Mouse (Mus musculus): Measurements from ENCODE around the gene Olfr654.
A peak's percentile ranks its signal among the peaks of the same experiment; 100 is the strongest.

Olfr654 gene

DNA sequence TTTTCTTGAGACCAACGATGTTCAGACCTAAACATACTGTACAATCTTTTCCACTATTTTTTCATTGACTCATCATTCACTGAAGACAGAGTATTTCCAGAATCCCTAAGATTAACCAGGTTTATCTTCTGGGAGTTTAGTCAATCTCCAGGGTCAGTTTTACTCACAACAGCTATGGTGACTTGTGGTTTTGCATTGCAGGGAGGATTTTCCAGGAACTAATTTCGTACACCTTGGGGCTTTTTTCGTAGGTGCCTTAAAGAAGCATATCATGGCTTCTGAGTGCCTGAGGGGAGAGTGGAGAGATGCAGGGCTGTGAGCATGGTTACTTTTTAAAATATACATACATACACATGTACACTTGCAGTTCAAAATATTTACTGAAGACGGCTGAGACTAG lies at the start of gene Olfr654:
Gene Olfr654 (plus strand): TSS at position 301 of the 400 bp plus-strand sequence.
- no peak for DNase-seq

DNA sequence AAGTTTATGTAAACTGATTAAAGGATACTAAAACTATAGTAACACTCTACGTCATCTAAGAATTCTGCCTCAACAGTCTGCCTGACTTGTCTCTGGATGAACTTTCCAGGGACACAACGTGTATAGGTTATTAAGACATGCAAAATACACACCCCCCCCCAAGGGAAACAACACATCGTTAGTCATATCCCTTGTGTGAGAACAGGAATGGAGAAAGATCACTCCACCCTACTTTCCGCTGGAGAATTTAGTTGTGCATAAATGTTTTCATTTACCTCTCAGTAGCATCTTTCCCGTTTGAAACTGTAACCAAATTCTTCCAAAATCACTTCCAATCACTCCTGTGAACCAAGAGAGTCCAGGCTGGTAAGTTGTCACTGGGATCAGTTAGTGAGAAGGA lies 37.0 kb upstream of the Olfr654 start, which contains the start of gene Olfr651:
Gene Olfr651 (plus strand): TSS at position 301 of the 400 bp plus-strand sequence.
- DNase-seq = no peak

DNA sequence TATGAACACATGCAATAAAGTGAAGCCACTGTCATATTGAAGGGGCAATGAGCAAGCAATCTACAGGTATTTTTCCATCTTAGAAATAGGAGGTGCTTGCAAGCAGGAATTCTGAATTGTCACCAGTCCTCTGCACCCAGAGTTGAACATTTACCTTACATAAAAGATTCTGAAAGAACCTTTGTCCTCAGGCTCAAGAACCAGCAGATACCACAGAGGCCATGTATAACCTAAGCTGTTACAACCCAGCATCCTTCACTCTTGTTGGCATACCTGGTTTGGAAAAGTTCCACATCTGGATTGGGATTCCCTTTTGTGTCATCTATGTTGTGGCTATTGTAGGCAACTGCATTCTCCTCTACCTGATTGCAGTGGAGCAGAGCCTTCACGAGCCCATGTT lies 34.1 kb upstream of the Olfr654 start:
- DNase-seq = no peak

DNA sequence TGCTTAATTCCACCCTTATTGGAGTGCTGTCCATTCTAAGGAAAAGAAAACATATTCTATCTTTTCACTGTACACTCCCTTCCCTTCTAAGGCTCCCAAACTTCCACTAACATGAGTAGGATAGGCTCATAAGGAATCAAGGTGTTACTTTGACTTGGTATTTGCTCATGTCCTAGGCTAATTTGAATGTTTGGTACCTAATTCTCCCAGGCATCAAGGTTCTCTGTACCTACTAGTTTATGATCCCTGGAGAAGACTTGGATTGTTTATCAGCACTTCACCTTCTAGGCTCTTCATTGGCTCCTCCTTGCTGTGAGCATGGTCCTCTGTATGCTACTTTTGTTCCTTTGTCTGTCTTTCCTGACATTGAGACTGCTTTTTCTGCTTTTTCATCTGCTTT lies 26.2 kb upstream of the Olfr654 start, which contains the start of gene Olfr652:
Gene Olfr652 (plus strand): TSS at position 301 of the 400 bp plus-strand sequence.
- DNase-seq = no peak

DNA sequence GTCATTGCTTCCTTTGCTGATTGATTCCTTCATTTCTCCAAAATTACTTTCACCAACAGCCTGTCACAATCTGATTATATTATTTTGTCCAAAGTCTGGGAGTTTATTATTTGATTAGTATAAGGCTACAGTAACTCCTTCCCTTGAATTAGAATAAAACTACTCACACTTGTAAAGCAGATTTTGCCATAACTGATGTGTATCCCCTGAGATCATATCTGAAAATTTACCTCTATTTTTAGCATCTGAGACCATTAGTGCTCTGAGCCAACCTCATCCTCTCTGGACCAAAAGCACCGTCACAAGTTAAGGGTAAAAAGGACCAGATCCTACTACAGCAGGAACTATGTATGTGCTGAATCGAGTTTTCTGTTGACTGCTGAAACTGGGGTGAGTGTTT lies 9.8 kb upstream of the Olfr654 start, which contains the start of gene Olfr653:
Gene Olfr653 (plus strand): TSS at position 301 of the 400 bp plus-strand sequence.
- DNase-seq = no peak

DNA sequence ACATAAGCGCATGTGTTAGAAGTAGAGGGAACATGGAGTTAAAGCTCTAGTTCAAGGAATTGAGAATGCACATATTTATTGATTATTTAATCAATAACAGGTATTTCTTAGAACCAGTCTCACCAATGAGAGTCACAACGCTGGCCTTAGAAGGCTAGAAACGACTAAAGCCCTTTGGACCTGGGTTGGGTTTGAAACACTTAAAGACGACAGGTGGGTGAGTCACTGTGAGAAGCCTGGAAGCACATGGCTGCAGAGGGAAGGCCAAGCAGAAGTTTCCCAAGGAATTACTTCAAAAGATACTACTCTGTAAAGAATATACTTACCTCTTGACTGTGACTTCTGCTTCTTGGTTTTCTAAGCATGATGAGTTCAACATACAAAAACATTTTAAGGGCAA lies 6.0 kb upstream of the Olfr654 start:
- DNase-seq = no peak

DNA sequence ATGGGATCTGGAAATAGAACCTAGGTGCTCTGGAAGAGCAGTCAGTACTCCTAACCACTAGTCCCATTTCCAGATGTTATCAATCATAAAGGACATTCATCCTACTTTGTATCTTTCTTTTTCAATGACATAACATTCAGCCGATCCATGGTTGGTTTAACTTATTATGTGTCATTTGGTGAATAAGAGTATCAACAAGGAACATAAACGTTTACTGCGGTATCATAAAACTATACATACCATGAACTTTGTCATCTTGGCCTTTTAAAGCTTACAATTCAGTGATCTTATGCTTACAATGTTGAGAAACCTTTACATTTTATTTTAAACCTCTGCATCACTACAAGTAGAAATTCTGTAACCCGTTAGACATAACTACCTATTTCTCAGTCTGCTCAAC lies 5.4 kb upstream of the Olfr654 start:
- DNase-seq = no peak

DNA sequence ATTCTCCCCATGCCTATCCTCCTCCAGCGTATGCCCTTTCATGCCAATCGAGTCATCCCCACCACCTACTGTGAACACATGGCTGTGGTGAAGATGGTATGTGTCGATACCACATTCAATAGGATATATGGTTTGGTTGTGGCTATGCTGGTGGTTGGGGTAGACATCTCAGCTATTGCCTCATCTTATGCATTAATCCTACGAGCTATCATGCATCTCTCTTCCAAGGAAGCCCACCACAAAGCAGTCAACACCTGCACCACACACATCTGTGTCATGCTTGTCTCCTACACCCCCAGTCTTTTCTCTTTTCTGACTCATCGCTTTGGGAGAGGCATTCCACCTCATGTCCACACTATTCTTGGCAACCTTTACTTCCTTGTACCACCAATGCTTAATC lies 1.4 kb downstream of the Olfr654 start:
- DNase-seq = no peak

DNA sequence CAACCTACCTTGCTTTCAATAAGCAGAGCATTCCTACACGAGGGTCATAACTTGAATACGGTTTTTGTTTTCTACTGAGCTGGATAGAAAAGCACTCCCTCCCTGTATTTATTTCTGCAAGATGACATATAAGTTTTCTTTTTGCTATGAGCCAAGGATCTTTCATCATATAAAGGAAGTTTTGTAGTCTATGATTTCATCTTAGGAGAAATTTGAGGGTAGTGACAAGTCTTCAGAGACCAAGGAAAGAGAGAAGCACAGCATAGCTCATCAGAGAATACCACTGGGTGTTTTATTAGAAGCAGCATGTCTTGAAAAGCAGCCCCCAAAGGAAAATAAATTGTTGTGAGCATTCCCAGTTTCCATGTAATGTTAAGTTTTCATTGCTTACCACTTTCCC lies 14.9 kb downstream of the Olfr654 start, which contains the start of gene Olfr655:
Gene Olfr655 (minus strand): TSS at position 101 of the 400 bp plus-strand sequence.
- DNase-seq = no peak

DNA sequence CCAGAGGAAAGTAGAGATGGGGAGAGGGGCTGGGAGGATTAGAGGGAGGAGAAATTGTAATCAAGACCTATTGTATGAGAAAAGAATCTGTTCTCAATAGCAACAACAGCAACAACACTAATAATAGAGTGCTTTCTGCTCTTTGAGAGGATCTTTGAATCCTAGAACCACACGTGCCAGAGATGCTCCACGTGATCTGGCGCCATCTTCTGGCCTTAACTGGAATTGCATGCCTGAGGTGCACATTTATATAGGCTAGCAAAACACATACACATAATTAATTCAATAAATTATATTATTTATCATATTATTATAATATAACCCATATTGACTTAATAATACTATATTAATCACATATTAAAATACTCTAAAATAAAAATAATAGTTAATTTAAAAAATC lies 16.3 kb downstream of the Olfr654 start:
- peak; percentile 25 for DNase-seq

DNA sequence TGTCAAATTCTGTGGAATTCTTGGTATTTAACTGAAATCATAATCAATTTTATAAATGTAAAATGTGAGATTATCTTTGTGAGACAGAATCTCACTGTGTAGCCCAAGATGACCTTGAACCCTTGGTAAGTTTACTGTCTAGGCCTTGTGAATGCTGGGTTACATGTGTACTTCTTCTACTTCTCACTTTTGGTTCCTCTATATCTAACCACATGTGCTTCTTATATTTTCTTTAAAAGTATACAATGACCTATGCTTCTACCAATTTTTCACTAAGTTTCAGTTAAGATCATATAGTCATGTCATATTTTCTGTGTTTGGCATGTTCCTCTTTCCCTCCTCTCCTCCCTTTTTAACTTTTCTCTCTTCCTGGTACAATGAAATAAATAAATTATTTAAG lies 17.9 kb downstream of the Olfr654 start:
- DNase-seq = no peak

DNA sequence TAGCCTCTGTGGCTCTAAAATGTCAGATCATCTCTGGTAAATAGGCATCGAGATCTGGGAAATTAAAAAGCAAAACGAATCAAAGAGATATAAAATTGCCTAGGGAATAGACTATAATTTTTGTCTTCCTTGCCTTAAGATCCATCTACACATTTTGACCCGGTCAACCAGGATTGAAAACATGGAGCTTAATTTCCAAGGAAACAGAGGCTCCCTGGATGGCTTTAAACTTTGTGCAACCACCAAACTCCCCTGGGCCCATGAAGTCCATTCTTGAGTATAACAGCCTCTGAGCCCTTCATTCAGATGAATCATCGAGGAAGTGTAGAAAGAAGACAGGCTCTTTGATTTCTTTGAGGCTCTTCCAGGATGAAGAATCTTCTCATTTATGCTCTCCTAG lies 26.8 kb downstream of the Olfr654 start, which contains the start of gene Olfr656:
Gene Olfr656 (plus strand): TSS at position 301 of the 400 bp plus-strand sequence.
- DNase-seq = no peak

DNA sequence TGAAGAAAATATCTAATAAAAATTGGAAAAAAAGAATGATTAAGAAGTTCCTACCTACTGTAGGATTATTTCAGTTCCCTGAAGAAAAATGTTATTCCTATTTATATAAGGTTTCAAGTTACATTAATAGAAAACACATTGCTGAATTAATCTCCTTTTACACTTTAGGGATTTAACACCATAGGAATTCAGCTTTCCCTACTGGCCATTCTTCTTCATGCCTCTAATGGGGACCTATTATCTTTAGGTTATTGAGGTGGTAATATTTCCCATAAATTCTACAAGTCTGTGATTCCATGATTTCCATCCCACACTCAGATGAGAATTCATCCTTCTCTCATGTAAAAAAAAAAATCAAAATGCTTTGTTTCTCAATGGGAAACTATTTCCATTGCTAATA lies 37.7 kb downstream of the Olfr654 start, which contains the start of gene Olfr657:
Gene Olfr657 (plus strand): TSS at position 301 of the 400 bp plus-strand sequence.
- DNase-seq = no peak
